Comparison of ENCODE assay signal across 23 mouse cellular contexts in genomic region chr8:118679347-118679746, GRCm38 (mm10).
A peak's percentile ranks its signal among the peaks of the same experiment; 100 is the strongest.
DNase-seq lines count a peak whose midpoint lies in the region; ATAC-seq and TF ChIP-seq lines count a peak whose summit lies in the region.
"Had no signal": no experiment of that assay in that cellular context is flagged by ENCODE, and none has a peak within 500 bp of the region (broad histone marks: within the 10 kb centered on the region; RNA-seq: fewer than 3 reads in every experiment).

No protein-coding gene starts in this region.

- H3K27ac ChIP-seq in kidney, adult 2 months (ENCODE audit: insufficient read depth, low read depth, low read length), result no peak overlapping the region
- no peak overlapping the region for H3K27ac ChIP-seq in kidney, embryonic 14.5 days (ENCODE audit: low read depth, low read length)
- no peak overlapping the region for H3K27ac ChIP-seq in midbrain, embryonic 15.5 days
- H3K27ac ChIP-seq: forebrain, embryonic 10.5 days; heart, embryonic 15.5 days; hindbrain, embryonic 15.5 days; limb, embryonic 12.5 days; lung, embryonic 15.5 days; stomach, embryonic 15.5 days had no signal

- no peak for TF ChIP-seq CTCF in kidney, adult 2 months (conservative IDR thresholded peaks at IDR 0.05; ENCODE audit: insufficient read depth, insufficient read length, low read depth, low read length)

- WGBS in kidney, adult 2 months, result 40% methylated on average over 9 of the region's 9 CpGs
- 54% methylated on average over 9 of the region's 9 CpGs for WGBS in kidney, embryonic 14.5 days
- WGBS in midbrain, embryonic 15.5 days, result 84% methylated on average over 9 of the region's 9 CpGs

- ATAC-seq in kidney, embryonic 14.5 days (ENCODE audit: low FRiP score, low TSS enrichment), result no peak
- no peak for ATAC-seq in megakaryocyte, adult 5-6 weeks (ENCODE audit: poor library complexity, severe bottlenecking)
- no peak for ATAC-seq in midbrain, embryonic 15.5 days (replicated peaks)
- ATAC-seq: forebrain, postnatal 0 days had no signal

- no peak overlapping the region for H3K4me2 ChIP-seq in kidney, embryonic 14.5 days (replicated peaks; ENCODE audit: low read depth, low read length)
- H3K4me2 ChIP-seq in midbrain, embryonic 15.5 days, result no peak overlapping the region
- H3K4me2 ChIP-seq: heart, embryonic 15.5 days; hindbrain, embryonic 15.5 days; limb, embryonic 12.5 days; liver, embryonic 11.5 days; lung, embryonic 15.5 days; midbrain, embryonic 11.5 days; stomach, embryonic 15.5 days had no signal

- TF ChIP-seq POLR2A in kidney, adult 2 months (IDR thresholded peaks at IDR 0.05; ENCODE audit: low read depth, low read length), result no peak

- no peak overlapping the region for H3K9ac ChIP-seq in kidney, embryonic 14.5 days (ENCODE audit: low read depth, low read length)
- no peak overlapping the region for H3K9ac ChIP-seq in midbrain, embryonic 15.5 days
- H3K9ac ChIP-seq: forebrain, postnatal 0 days; heart, embryonic 15.5 days; hindbrain, embryonic 15.5 days; limb, embryonic 12.5 days; lung, embryonic 15.5 days; stomach, embryonic 15.5 days had no signal

- no peaks in the 10 kb centered on the region for H3K36me3 ChIP-seq in kidney, adult 2 months (ENCODE audit: control insufficient read depth, insufficient read depth, low read length)
- no peaks in the 10 kb centered on the region for H3K36me3 ChIP-seq in kidney, embryonic 14.5 days (ENCODE audit: control insufficient read depth, insufficient read depth, low read length)
- H3K36me3 ChIP-seq in megakaryocyte, embryonic 14.5 days (replicated peaks; ENCODE audit: low read length), result no peaks in the 10 kb centered on the region
- H3K36me3 ChIP-seq in midbrain, embryonic 15.5 days (replicated peaks), result no peaks in the 10 kb centered on the region
- H3K36me3 ChIP-seq: forebrain, embryonic 10.5 days; G1E; heart, embryonic 15.5 days; hindbrain, embryonic 15.5 days; limb, embryonic 12.5 days; lung, embryonic 15.5 days; stomach, embryonic 15.5 days had no signal

- no peaks in the 10 kb centered on the region for H3K9me3 ChIP-seq in kidney, embryonic 14.5 days (ENCODE audit: control insufficient read depth, low read length)
- peaks cover 86% of the 10 kb centered on the region for H3K9me3 ChIP-seq in megakaryocyte, embryonic 14.5 days
- no peaks in the 10 kb centered on the region for H3K9me3 ChIP-seq in midbrain, embryonic 15.5 days
- H3K9me3 ChIP-seq: forebrain, embryonic 10.5 days; heart, embryonic 15.5 days; hindbrain, embryonic 15.5 days; limb, embryonic 12.5 days; lung, embryonic 15.5 days; stomach, embryonic 15.5 days had no signal

- H3K4me1 ChIP-seq in kidney, adult 2 months (ENCODE audit: control insufficient read depth, insufficient read depth, low read length), result no peaks in the 10 kb centered on the region
- H3K4me1 ChIP-seq in kidney, embryonic 14.5 days (ENCODE audit: control insufficient read depth, insufficient read depth, low read length), result no peaks in the 10 kb centered on the region
- H3K4me1 ChIP-seq in megakaryocyte, embryonic 14.5 days, result no peaks in the 10 kb centered on the region
- no peaks in the 10 kb centered on the region for H3K4me1 ChIP-seq in midbrain, embryonic 15.5 days
- H3K4me1 ChIP-seq: heart, embryonic 15.5 days; hindbrain, embryonic 15.5 days; limb, embryonic 12.5 days; lung, embryonic 15.5 days; stomach, embryonic 15.5 days had no signal

- H3K4me3 ChIP-seq in kidney, adult 2 months (ENCODE audit: insufficient read depth, low read depth, low read length), result no peak overlapping the region
- H3K4me3 ChIP-seq in kidney, embryonic 14.5 days (ENCODE audit: low read length), result no peak overlapping the region
- peak overlapping the region; percentile 29 for H3K4me3 ChIP-seq in megakaryocyte, embryonic 14.5 days (replicated peaks)
- no peak overlapping the region for H3K4me3 ChIP-seq in midbrain, embryonic 15.5 days
- H3K4me3 ChIP-seq: forebrain, embryonic 10.5 days; heart, embryonic 15.5 days; hindbrain, embryonic 15.5 days; limb, embryonic 12.5 days; lung, embryonic 15.5 days; stomach, embryonic 15.5 days had no signal

- no peaks in the 10 kb centered on the region for H3K27me3 ChIP-seq in kidney, adult 2 months (replicated peaks; ENCODE audit: control insufficient read depth, insufficient read depth, low read length)
- no peaks in the 10 kb centered on the region for H3K27me3 ChIP-seq in kidney, embryonic 14.5 days (ENCODE audit: control insufficient read depth, insufficient read depth, low read length)
- no peaks in the 10 kb centered on the region for H3K27me3 ChIP-seq in megakaryocyte, embryonic 14.5 days (replicated peaks)
- no peaks in the 10 kb centered on the region for H3K27me3 ChIP-seq in midbrain, embryonic 15.5 days (replicated peaks)
- H3K27me3 ChIP-seq: CH12.LX; heart, embryonic 15.5 days; hindbrain, embryonic 15.5 days; limb, embryonic 12.5 days; lung, embryonic 15.5 days; stomach, embryonic 15.5 days had no signal

- peak; percentile 57 for DNase-seq in adrenal gland, adult 2 months
- no peak for DNase-seq in adrenal gland, adult 18-20 months (ENCODE audit: low spot score in 2 of 2)
- DNase-seq in kidney, adult 2 months, result peak; percentile 18
- DNase-seq in frontal cortex, postnatal 25 days (ENCODE audit: low spot score in 2 of 2), result no peak
- DNase-seq: cerebellum, adult 9-10 months; forebrain, postnatal 0 days; gastrocnemius, postnatal 25 days; kidney, postnatal 10 days; thymus, postnatal 25 days had no signal

Comparison
In these comparisons a context has a peak if more than half of its experiments do, and no peak if none do; other contexts are left out.
1. DNase-seq: peak in adrenal gland, adult 2 months (single experiment) and kidney, adult 2 months (single experiment); none in adrenal gland, adult 18-20 months (0 of 2) and frontal cortex, postnatal 25 days (0 of 2).